Mouse (Mus musculus): ENCODE measurements at regions not wholly inside any gene's neighbourhood (a gene's known extent, or its start where the extent isn't known, plus 50 kb on each side); places are given as distances from the start of the nearest gene placed in this dataset.

DNA sequence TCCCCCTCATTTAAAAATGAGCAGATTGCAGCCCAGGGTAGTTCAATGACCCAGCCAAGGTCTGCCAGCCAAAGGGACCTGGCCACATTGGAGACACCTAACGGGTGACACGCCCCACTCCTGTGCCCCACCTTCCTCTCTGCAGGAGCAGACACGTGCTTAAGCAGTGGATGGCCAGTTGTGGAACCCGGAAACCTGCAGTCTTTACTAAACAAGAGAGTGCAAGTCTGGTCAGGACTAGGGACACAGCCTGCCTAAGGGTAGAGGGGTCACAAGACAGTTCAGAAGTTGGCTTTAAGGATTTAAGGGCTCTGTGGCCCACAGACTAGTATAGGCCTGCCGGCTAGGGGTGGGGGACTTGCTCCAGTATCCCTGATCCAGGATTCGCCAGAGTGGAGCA lies 179.2 kb upstream of the Gm4791 start:
- no peak overlapping the region for H3K4me3 ChIP-seq
- no peak for ATAC-seq (ENCODE audit: low FRiP score, low read depth)
- no peak overlapping the region for H3K4me2 ChIP-seq
- H3K27me3 ChIP-seq: no peaks in the 10 kb centered on the region
- H3K36me3 ChIP-seq: no peaks in the 10 kb centered on the region
- no peaks in the 10 kb centered on the region for H3K9me3 ChIP-seq
- H3K4me1 ChIP-seq (replicated peaks): peaks cover 9% of the 10 kb centered on the region
- 52% methylated on average over 6 of the region's 6 CpGs for WGBS
- H3K27ac ChIP-seq (replicated peaks): no peak overlapping the region
- no peak overlapping the region for H3K9ac ChIP-seq

DNA sequence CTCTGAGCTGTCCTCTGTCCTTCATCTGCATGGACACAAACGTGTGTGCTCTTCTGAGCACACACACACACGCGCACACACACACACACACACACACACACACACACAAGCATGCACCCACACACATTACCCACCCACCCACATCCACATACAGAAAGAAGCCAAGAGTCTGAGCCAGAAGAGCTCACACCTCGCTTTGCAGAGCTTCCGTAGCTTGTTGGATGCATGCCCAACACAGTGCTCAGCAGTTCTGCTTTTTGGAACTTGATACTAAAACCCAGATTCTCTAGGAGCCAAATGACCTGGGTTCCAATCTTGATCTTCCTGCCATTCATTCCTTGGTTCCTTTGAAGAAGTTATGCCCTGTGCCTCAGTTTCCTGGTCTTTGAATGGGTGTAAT lies 182.4 kb upstream of the Gm4791 start:
- Histone ChIP-seq H3K27me3 (0 out of 2 replicates have a peak, but pooled peaks cover 5% of the 10 kb centered on the region), H3K4me2 (no peak overlapping the region), H3K36me3 (no peaks in the 10 kb centered on the region), H3K4me1 (replicated peaks) (peaks cover 12% of the 10 kb centered on the region), H3K9ac (no peak overlapping the region), H3K9me3 (no peaks in the 10 kb centered on the region), H3K4me3 (no peak overlapping the region), H3K27ac (replicated peaks) (no peak overlapping the region)
- no peak for ATAC-seq (ENCODE audit: low FRiP score, low read depth)
- whole genome bisulfite sequencing: 81% methylated on average over 5 of the region's 5 CpGs

DNA sequence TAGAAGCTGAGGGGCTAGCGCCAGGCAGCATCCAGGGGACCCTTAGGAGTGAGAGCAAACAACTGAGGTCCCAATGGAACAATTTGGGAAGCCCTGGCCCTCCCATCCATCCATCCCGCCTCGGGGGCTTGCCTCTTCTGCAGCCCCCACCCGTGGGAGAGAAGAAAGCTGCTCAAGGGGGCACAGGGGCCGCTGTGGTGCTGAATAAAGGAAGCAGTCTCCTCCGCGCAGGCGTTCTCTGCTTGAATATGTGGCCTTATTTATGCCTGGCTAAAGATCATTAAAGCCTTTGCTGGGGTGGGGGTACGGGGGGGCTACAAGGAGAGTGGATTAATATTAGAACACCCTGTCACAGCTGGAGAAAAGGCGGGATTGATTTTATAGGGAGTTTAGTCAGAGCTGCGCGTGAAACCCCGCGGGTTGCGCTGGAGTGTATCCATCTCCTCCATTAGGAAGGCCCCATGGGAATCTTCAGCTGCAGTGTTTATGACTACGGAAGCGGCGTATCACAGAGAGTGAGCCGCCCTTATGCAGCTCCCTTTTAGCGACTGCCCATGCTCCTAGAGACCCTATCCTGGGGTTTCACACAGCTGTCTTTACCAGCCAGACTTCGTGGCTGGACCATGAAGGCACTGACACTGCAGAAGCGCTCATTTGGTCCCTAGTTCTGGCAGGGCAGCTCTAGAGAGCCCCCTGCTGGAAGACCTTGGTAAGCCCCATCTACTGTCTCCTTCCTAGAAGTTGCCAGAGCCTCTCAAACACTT lies 183.9 kb upstream of the Gm4791 start:
- Histone ChIP-seq H3K4me2 (peak overlapping the region; percentile 60), H3K36me3 (no peaks in the 10 kb centered on the region), H3K27me3 (0 out of 2 replicates have a peak, but pooled peaks cover 5% of the 10 kb centered on the region), H3K4me1 (replicated peaks) (peaks cover 9% of the 10 kb centered on the region), H3K9ac (0 out of 2 replicates have a peak overlapping the region, but pooled peaks have one; percentile 12), H3K27ac (replicated peaks) (peak overlapping the region; percentile 54; the same call in 1 of the 2 replicates), H3K4me3 (peak overlapping the region; percentile 28), H3K9me3 (no peaks in the 10 kb centered on the region)
- ATAC-seq (ENCODE audit: low FRiP score, low read depth): peak; percentile 81; the same call in 1 of the 2 replicates
- WGBS: 6% methylated on average over 22 of the region's 22 CpGs

DNA sequence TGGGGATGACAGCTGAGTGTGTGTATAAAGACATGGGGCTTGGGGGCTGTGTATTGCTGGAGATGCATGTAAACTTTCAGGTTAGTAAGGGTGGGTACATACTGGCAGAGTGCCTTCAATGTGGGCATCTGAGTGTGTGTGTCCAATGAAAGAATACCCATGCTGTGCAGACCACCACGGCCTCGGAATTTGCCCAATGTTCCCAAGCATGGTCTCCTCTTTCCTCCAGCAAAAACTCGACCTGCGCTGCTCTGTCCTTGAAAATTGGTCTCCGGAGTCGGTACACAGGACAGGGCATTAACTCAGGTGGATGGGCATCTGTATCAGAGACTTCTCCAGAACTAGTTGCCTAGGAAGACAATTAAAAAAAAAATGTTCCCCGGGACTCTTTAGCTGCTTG lies 188.3 kb upstream of the Gm4791 start:
- no peak overlapping the region for H3K9ac ChIP-seq
- 0 out of 2 replicates have a peak, but pooled peaks cover 5% of the 10 kb centered on the region for H3K27me3 ChIP-seq
- ATAC-seq (ENCODE audit: low FRiP score, low read depth): no peak

DNA sequence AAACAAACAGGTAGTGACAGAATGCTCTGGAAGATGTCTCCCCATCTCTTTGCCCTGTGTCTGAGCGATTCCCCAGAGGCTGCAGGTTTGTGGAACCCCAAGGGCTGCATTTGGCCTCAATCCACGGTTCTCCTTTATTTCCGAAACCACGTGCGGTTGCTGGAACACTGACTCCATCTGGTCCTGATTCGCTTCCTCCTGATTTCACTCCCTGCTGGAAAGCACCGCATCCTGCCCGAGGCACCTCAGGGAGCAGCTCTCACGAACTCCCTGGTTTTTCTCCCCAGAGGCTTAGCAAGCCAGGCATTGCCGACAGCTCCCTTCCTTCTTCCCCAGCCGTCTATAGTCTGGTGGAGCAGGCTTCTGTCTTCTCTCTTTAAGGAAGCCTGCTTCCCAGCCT lies 203.1 kb upstream of the Gm4791 start:
- H3K4me2 ChIP-seq: no peak overlapping the region
- no peak overlapping the region for H3K4me3 ChIP-seq

More for the DNA sequence above, 188.3 kb upstream of the Gm4791 start:
- 78% methylated on average over 7 of the region's 7 CpGs for WGBS
- H3K4me1 ChIP-seq (replicated peaks): peaks cover 9% of the 10 kb centered on the region
- H3K4me2 ChIP-seq: no peak overlapping the region
- H3K9me3 ChIP-seq: no peaks in the 10 kb centered on the region
- no peaks in the 10 kb centered on the region for H3K36me3 ChIP-seq
- no peak overlapping the region for H3K27ac ChIP-seq (replicated peaks)
- H3K4me3 ChIP-seq: no peak overlapping the region

DNA sequence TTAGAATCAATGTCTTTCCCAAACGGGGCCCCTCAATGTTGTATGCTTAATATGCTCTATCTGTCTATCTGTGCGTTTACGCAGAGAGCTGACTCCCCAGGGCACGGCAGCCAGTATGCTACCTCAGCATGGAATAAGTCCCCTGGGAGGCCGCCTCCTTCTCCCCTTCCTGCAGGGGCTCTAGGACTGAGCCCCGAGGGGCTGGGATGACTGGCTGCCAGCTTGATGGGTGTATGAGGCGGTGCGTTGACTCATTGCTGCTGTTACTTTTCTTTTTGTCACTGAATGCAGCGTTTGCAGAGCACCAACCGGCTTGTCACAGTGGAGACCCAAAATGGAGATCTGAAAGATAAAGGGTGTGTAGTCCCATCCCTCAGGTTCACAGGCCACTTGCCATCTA lies 209.5 kb upstream of the Gm4791 start:
- Histone ChIP-seq H3K36me3 (no peaks in the 10 kb centered on the region), H3K4me2 (no peak overlapping the region), H3K27me3 (no peaks in the 10 kb centered on the region), H3K4me1 (replicated peaks) (peaks cover 9% of the 10 kb centered on the region; the same call in 1 of the 2 replicates), H3K9ac (no peak overlapping the region), H3K4me3 (no peak overlapping the region), H3K27ac (replicated peaks) (no peak overlapping the region), H3K9me3 (no peaks in the 10 kb centered on the region)
- 0 out of 2 replicates have a peak, but pooled peaks have one; percentile 27 for ATAC-seq (ENCODE audit: low FRiP score, low read depth)
- WGBS: 64% methylated on average over 10 of the region's 10 CpGs

More for the DNA sequence above, 203.1 kb upstream of the Gm4791 start:
- H3K9me3 ChIP-seq: no peaks in the 10 kb centered on the region
- no peak for ATAC-seq (ENCODE audit: low FRiP score, low read depth)
- no peaks in the 10 kb centered on the region for H3K36me3 ChIP-seq
- no peaks in the 10 kb centered on the region for H3K27me3 ChIP-seq
- H3K9ac ChIP-seq: no peak overlapping the region
- WGBS: 56% methylated on average over 11 of the region's 11 CpGs
- H3K27ac ChIP-seq (replicated peaks): no peak overlapping the region
- H3K4me1 ChIP-seq (replicated peaks): no peaks in the 10 kb centered on the region

DNA sequence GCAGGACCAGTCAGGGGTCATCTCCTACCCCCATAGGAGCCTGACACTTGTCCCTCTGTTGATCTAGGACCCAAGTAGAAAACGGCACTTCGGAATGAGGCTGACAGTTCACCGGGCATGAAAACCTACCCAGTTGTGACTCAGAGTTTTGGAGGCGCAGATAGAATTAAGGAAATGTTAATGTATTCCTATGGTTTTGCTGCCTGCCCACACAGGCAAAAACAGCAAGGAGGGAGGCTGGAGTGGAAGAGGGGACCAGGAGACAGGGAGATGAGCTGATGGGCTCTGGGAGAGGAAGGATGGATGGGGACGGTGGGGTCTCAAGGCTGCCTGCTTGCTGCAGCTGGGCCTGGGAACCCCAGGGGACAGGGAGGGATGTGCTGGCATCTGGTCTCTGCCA lies 210.1 kb upstream of the Gm4791 start:
- ATAC-seq (ENCODE audit: low FRiP score, low read depth): no peak
- Histone ChIP-seq H3K27ac (replicated peaks) (no peak overlapping the region), H3K9ac (no peak overlapping the region), H3K36me3 (no peaks in the 10 kb centered on the region), H3K9me3 (no peaks in the 10 kb centered on the region), H3K4me3 (no peak overlapping the region), H3K4me2 (no peak overlapping the region), H3K27me3 (no peaks in the 10 kb centered on the region), H3K4me1 (replicated peaks) (peaks cover 10% of the 10 kb centered on the region; the same call in 1 of the 2 replicates)
- WGBS: 83% methylated on average over 5 of the region's 5 CpGs

DNA sequence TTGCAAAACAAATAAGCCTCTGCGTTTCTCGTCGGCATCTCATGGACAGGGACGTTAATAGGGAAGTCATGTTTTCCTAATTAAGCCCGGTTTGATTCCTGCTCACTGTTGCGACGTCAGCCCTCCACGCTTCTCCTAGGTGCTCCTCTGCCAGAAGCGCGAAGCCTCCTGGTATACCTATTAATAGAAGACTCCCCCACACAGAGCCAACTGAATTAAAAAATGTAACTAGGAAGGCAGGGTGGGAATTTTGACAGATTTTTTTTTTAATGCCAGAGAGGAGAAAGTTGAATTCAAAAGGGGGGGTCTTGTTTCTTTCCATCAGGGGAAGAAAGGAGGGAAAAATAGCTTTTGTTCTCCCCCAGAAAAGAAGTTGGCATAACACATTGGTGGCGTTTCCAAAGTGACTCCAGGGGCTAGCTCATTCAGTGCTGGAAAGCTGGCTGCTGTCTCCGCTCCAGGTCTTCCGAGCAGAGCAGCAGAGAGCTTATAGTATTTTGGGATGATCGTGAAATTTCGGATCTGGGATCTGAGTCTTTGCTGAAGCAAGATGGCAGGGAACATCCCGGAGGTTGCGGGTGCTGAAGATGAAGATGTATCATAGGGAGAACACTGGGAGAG lies 214.1 kb upstream of the Gm4791 start:
- Histone ChIP-seq H3K4me1 (replicated peaks) (peaks cover 16% of the 10 kb centered on the region), H3K36me3 (no peaks in the 10 kb centered on the region), H3K4me2 (peak overlapping the region; percentile 8; the same call in 1 of the 2 replicates), H3K9me3 (no peaks in the 10 kb centered on the region), H3K27ac (replicated peaks) (no peak overlapping the region), H3K9ac (no peak overlapping the region), H3K4me3 (no peak overlapping the region), H3K27me3 (no peaks in the 10 kb centered on the region)
- 50% methylated on average over 17 of the region's 17 CpGs for WGBS
- no peak for ATAC-seq (ENCODE audit: low FRiP score, low read depth)

DNA sequence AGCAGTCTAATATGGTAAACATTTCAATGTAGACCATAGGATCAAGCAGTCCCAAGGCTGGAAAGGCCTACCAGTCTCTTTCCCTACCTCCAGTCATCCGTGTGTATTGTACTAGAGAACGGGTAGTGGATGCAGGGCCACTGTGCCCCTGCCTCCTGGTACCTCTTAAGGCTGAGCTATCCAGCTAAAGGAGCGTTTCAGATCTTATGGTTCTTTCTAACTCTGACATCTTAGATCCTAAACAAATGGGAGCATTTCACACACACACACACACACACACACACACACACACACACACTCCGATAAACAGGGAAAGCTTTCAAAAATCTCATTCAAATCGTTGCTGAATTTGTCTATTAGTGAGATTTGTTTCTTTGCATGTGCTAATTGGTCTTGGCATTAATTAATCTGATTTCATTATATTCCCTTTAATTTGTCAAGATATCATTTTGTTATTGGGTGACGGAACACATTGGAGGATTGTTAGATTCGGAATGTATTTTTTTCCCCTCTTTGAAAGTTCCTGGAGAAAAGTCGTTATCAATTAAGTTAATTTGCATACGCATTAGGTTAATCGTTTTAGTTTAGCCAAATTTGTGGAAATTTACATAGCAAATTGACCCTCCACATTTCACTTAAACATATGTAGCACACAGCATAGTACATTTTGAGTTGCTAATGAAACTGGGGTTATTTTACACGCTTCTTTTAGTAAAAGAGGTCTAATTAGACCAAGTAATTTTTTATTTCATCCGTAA lies 214.8 kb upstream of the Gm4791 start:
- no peak overlapping the region for H3K4me3 ChIP-seq
- H3K9me3 ChIP-seq: no peaks in the 10 kb centered on the region
- peaks cover 16% of the 10 kb centered on the region for H3K4me1 ChIP-seq (replicated peaks)
- H3K27me3 ChIP-seq: no peaks in the 10 kb centered on the region
- ATAC-seq (ENCODE audit: low FRiP score, low read depth): no peak
- 64% methylated on average over 12 of the region's 12 CpGs for WGBS
- no peak overlapping the region for H3K27ac ChIP-seq (replicated peaks)
- no peak overlapping the region for H3K9ac ChIP-seq
- peak overlapping the region; percentile 8; the same call in 1 of the 2 replicates for H3K4me2 ChIP-seq
- no peaks in the 10 kb centered on the region for H3K36me3 ChIP-seq

DNA sequence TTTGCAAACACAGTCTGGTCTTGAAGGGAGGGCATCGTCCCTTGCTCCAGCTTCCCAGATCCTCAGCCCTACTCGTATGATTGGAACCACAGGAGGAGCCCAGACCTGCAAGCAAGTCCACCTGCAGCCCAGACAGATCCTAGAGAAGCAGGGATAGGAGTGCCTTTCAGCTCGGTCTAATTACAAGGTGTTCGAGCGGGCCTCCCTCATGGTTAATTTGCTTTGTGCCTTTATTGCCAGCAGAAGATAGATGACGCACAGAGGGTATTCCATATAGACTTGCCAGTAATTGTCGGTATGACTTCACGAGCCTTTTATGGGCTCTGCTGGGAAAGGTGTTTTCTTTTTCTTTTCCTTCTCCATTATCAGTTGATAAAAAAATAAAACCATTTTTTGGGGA lies 216.9 kb upstream of the Gm4791 start:
- no peaks in the 10 kb centered on the region for H3K9me3 ChIP-seq
- WGBS: 57% methylated on average over 8 of the region's 8 CpGs
- no peak overlapping the region for H3K9ac ChIP-seq
- no peaks in the 10 kb centered on the region for H3K36me3 ChIP-seq
- ATAC-seq (ENCODE audit: low FRiP score, low read depth): no peak
- peaks cover 16% of the 10 kb centered on the region for H3K4me1 ChIP-seq (replicated peaks)
- no peak overlapping the region for H3K4me2 ChIP-seq
- no peaks in the 10 kb centered on the region for H3K27me3 ChIP-seq
- no peak overlapping the region for H3K4me3 ChIP-seq
- H3K27ac ChIP-seq (replicated peaks): no peak overlapping the region

DNA sequence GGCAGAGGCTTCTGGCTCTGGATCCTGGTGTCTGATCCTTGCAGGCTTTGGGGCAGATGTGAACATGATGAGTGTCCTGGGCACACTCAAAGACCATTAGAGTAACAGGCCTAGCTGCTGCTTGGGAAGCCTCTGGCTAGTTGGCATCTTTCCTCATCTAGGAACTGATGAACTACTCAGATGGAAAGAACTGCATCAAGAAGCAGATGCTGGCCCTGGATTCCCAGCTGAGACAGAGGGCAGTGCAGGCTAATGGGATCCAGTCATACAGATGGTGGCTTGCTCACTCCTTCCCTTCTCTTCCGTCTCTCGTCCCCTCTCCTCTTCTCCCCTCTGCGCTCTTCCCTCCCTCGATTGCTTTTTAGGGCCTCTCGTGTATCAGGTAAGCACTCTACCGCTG lies 219.8 kb upstream of the Gm4791 start:
- H3K27me3 ChIP-seq: no peaks in the 10 kb centered on the region
- H3K4me2 ChIP-seq: no peak overlapping the region
- ATAC-seq (ENCODE audit: low FRiP score, low read depth): no peak
- H3K9ac ChIP-seq: no peak overlapping the region
- H3K4me1 ChIP-seq (replicated peaks): peaks cover 6% of the 10 kb centered on the region
- H3K27ac ChIP-seq (replicated peaks): no peak overlapping the region
- no peaks in the 10 kb centered on the region for H3K9me3 ChIP-seq
- no peaks in the 10 kb centered on the region for H3K36me3 ChIP-seq
- WGBS: 73% methylated on average over 6 of the region's 6 CpGs
- H3K4me3 ChIP-seq: no peak overlapping the region

DNA sequence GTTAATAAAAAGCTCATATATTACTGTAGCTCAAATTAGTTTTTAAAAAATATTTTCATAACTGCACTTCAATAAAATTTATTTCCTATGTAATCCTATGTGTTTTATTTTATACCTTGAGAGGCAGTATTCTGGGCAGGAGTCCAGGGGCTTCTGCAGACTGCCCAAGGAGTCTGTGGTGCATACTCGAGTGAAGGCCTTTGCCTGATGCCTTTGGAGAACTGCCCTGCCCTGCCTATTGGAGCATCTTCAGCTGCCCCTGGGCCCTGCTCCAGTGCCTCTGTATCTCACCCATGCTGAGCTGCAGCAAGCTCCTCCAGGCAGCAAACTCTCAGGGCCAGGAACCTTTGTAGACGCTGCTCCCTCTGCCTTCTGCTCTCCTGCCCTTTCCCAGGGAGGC lies 223.7 kb upstream of the Gm4791 start:
- no peak overlapping the region for H3K27ac ChIP-seq (replicated peaks)
- H3K4me1 ChIP-seq (replicated peaks): peaks cover 3% of the 10 kb centered on the region; the same call in 1 of the 2 replicates
- ATAC-seq (ENCODE audit: low FRiP score, low read depth): no peak
- no peak overlapping the region for H3K9ac ChIP-seq
- no peaks in the 10 kb centered on the region for H3K9me3 ChIP-seq
- WGBS: 55% methylated on average over 2 of the region's 2 CpGs
- H3K4me3 ChIP-seq: no peak overlapping the region
- H3K27me3 ChIP-seq: no peaks in the 10 kb centered on the region
- no peak overlapping the region for H3K4me2 ChIP-seq
- no peaks in the 10 kb centered on the region for H3K36me3 ChIP-seq
